Mouse (Mus musculus) cerebellum, adult (tissue): ENCODE data around the gene Grasp.

ENCODE experiments used
- ATAC-seq: cut with Nextera tagmentation; 2 replicates; pipeline ENCODE4 v1.9.2; 2017; ENCODE audit warnings: mild to moderate bottlenecking, moderate library complexity, mixed read lengths; ENCODE audit not compliant: insufficient number of reproducible peaks, low FRiP score, low TSS enrichment

The Grasp gene

GRCm38 (mm10) chr15:101224006-101224906 lies at the start of gene Grasp:
Gene Grasp, plus strand, starts transcription at chr15:101224188.
- peak; percentile 71 for ATAC-seq

GRCm38 (mm10) chr15:101174294-101175130 lies 49.5 kb upstream of the Grasp start:
- ATAC-seq: 0 out of 2 replicates have a peak, but pooled peaks have one; percentile 31

GRCm38 (mm10) chr15:101175131-101175460 lies 48.9 kb upstream of the Grasp start:
- no peak for ATAC-seq

GRCm38 (mm10) chr15:101175613-101176283 lies 48.2 kb upstream of the Grasp start:
- ATAC-seq: no peak

- no peak for ATAC-seq
Measured at GRCm38 (mm10) chr15:101176284-101176680, 47.7 kb upstream of the Grasp start.

GRCm38 (mm10) chr15:101176795-101177691 lies 46.9 kb upstream of the Grasp start:
- no peak for ATAC-seq

GRCm38 (mm10) chr15:101180363-101181105 lies 43.5 kb upstream of the Grasp start:
- ATAC-seq: no peak

GRCm38 (mm10) chr15:101181106-101181466 lies 42.9 kb upstream of the Grasp start:
- ATAC-seq: no peak

- ATAC-seq: no peak
Measured at GRCm38 (mm10) chr15:101181500-101181899, 42.5 kb upstream of the Grasp start.

GRCm38 (mm10) chr15:101182676-101183075 lies 41.3 kb upstream of the Grasp start:
- ATAC-seq: no peak

GRCm38 (mm10) chr15:101184300-101184699 lies 39.7 kb upstream of the Grasp start:
- ATAC-seq: no peak

- ATAC-seq: no peak
Measured at GRCm38 (mm10) chr15:101185549-101185948, 38.4 kb upstream of the Grasp start.

GRCm38 (mm10) chr15:101187907-101188306 lies 36.1 kb upstream of the Grasp start:
- ATAC-seq: no peak

GRCm38 (mm10) chr15:101189981-101190761 lies 33.8 kb upstream of the Grasp start:
- no peak for ATAC-seq

- ATAC-seq: no peak
Measured at GRCm38 (mm10) chr15:101190762-101191150, 33.2 kb upstream of the Grasp start.

GRCm38 (mm10) chr15:101191459-101192259 lies 32.3 kb upstream of the Grasp start:
- no peak for ATAC-seq

- ATAC-seq: no peak
Measured at GRCm38 (mm10) chr15:101192260-101192640, 31.7 kb upstream of the Grasp start.

- ATAC-seq: no peak
Measured at GRCm38 (mm10) chr15:101192651-101193050, 31.3 kb upstream of the Grasp start.
